Mouse (Mus musculus) adrenal gland, postnatal 0 days (tissue): ENCODE data around the gene Arhgap32. TPM values are rescaled to one million over a fixed set of nuclear protein-coding genes. Genes with fewer than 3 reads are reported as not detected.

Experiments used
- microRNA-seq: library from miRNA; unstranded; fragments of <30 nt; microRNA quantifications from one replicate; pipeline ENCODE4, GENCODE M21; 2016; ENCODE audit warnings: borderline replicate concordance; ENCODE audit not compliant: insufficient number of aligned reads
- polyA plus RNA-seq: library from polyadenylated mRNA; unstranded; fragments of >200 nt; fragmentation: Nextera tagmentation; extraction: Ambion mirVana; gene quantifications from 2 replicates; pipeline ENCODE4 v1.2.1, GENCODE M21; 2015

Gene Arhgap32
- polyA plus RNA-seq: 3.9 and 4.7 TPM in 2 replicates

DNA sequence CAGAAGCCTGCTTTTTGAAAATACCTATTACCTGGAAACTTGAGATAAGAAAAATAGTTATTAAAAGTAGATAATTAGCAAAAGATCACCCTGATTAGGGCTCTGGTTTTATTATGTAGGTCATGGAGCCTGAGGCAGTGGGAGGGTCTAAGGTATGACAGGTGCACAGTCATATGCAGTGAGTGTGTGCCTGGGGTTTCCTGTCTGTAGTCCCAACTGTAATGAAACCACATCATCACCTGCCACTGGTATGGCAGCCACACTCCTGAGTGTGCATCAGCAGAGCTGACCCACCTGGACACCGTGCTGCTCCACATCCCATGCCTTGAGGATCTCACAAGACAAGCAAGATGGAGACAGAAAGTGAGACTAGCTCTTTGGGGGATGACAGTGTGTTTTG is at the start of gene Arhgap32:
Gene Arhgap32, plus strand, starts transcription at position 351 of the 400 bp plus-strand sequence.

Small RNAs within 50 kb of the gene (microRNA-seq; reads per million reads assigned to microRNA genes)
- not detected for gene Gm44453

Other genes starting within 250 kb of the Arhgap32 start
- gene Barx2, start 202.7 kb upstream of the Arhgap32 start, polyA plus RNA-seq: not detected in 2 replicates
- gene Kcnj5, start 228.2 kb downstream of the Arhgap32 start, polyA plus RNA-seq: 0.08 and 0.17 TPM in 2 replicates